Mouse (Mus musculus) midbrain, embryonic 11.5 days (tissue): ENCODE results near the gene Flywch1. TPM values are rescaled to one million over a fixed set of nuclear protein-coding genes. Genes with fewer than 3 reads are reported as not detected.
A peak's percentile ranks its signal among the peaks of the same experiment; 100 is the strongest.

Experiments used
- ATAC-seq: fragments of 200-750 bp; cut with Nextera tagmentation; 2 replicates; pipeline ENCODE4 v1.8.0; 2017; ENCODE audit warnings: moderate TSS enrichment, moderate library complexity; ENCODE audit not compliant: low FRiP score
- DNase-seq: peaks from one replicate; pipeline ENCODE4 v3.0.0; 2015; ENCODE audit warnings: low spot score; ENCODE audit errors: missing footprints
- H3K27ac ChIP-seq: fragments of 300-500 bp; sonication (generic); 2 replicates; pipeline ENCODE4 v1.5.1; 2014; ENCODE audit warnings: low read depth, low read length
- H3K27me3 ChIP-seq: fragments of 300-500 bp; sonication (generic); 2 replicates; pipeline ENCODE4 v1.6.1; 2014; ENCODE audit warnings: mild to moderate bottlenecking, low read length, moderate library complexity, mixed read lengths; ENCODE audit not compliant: control insufficient read depth, insufficient read depth
- H3K36me3 ChIP-seq: fragments of 300-500 bp; sonication (generic); 2 replicates; pipeline ENCODE4 v1.6.1; 2014; ENCODE audit warnings: mild to moderate bottlenecking, low read length, moderate library complexity, mixed read lengths; ENCODE audit not compliant: control insufficient read depth, insufficient read depth
- H3K4me1 ChIP-seq: fragments of 300-500 bp; sonication (generic); 2 replicates; pipeline ENCODE4 v1.6.1; 2014; ENCODE audit warnings: low read length; ENCODE audit not compliant: control insufficient read depth, insufficient read depth
- H3K4me2 ChIP-seq: fragments of 300-500 bp; sonication (generic); 2 replicates; pipeline ENCODE4 v1.6.1; 2014; ENCODE audit warnings: mild to moderate bottlenecking, moderate library complexity
- H3K4me3 ChIP-seq: fragments of 300-500 bp; sonication (generic); 2 replicates; pipeline ENCODE4 v1.5.1; 2014; ENCODE audit warnings: low read depth, low read length
- H3K9ac ChIP-seq: fragments of 300-500 bp; sonication (generic); 2 replicates; pipeline ENCODE4 v1.6.1; 2014; ENCODE audit warnings: low read length
- H3K9me3 ChIP-seq: fragments of 300-500 bp; sonication (generic); 2 replicates; pipeline ENCODE4 v1.6.1; 2016; ENCODE audit warnings: low read length; ENCODE audit not compliant: control insufficient read depth
- WGBS: fragments of 180-500 bp; shearing (Covaris S2); extraction: QIAGEN DNeasy Blood & Tissue Kit; methylation state at CpG from one replicate; pipeline ENCODE4 v1.1.7; 2014; 5-methylcytosine and 5-hydroxymethylcytosine counted together
- polyA plus RNA-seq: library from polyadenylated mRNA; unstranded; fragments of >200 nt; fragmentation: Nextera tagmentation; extraction: Ambion mirVana; gene quantifications from 2 replicates; pipeline ENCODE4 v1.2.1, GENCODE M21; 2014

Gene Flywch1
- polyA plus RNA-seq, 1 experiment from 2014 or later: 142 TPM

DNA sequence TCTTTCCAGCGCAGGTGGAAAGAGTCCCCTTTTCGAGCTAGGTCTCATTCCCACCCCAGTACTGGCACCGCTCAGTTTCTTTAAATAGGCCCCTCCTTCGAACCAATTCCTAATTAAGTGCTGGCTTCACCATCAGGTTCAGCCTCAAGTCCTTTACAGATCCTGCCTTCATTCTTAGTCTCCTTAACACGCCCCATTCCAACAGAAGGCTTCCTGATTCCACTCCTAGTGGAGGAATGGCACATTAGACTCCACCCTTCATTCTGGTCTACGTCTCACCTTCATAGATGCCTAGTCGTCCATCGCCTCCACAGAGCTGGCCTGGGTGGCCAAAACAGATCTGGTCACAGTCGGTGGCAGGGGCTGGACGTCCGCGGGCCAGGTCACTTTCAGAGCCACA, 28.5 kb downstream of the Flywch1 start:
- Histone ChIP-seq H3K27me3 (peaks cover 68% of the 10 kb centered on the region), H3K9me3 (no peaks in the 10 kb centered on the region), H3K4me1 (peaks cover 18% of the 10 kb centered on the region), H3K4me3 (no peak overlapping the region), H3K9ac (no peak overlapping the region), H3K4me2 (no peak overlapping the region), H3K27ac (no peak overlapping the region), H3K36me3 (no peaks in the 10 kb centered on the region)
- DNase-seq (peak; percentile 89), ATAC-seq (no peak)
- 57% methylated on average over 12 of the region's 12 CpGs for WGBS

GRCm38 (mm10) chr17:23742210-23742793, 29.1 kb downstream of the Flywch1 start:
- Histone ChIP-seq H3K4me1 (peaks cover 18% of the 10 kb centered on the region), H3K27me3 (peaks cover 68% of the 10 kb centered on the region), H3K4me2 (peak overlapping the region; percentile 4; the same call in 1 of the 2 replicates), H3K4me3 (no peak overlapping the region), H3K36me3 (no peaks in the 10 kb centered on the region), H3K9ac (no peak overlapping the region), H3K27ac (no peak overlapping the region), H3K9me3 (no peaks in the 10 kb centered on the region)
- ATAC-seq (no peak), DNase-seq (peak; percentile 92)
- 8% methylated on average over 44 of the region's 44 CpGs for WGBS

DNA sequence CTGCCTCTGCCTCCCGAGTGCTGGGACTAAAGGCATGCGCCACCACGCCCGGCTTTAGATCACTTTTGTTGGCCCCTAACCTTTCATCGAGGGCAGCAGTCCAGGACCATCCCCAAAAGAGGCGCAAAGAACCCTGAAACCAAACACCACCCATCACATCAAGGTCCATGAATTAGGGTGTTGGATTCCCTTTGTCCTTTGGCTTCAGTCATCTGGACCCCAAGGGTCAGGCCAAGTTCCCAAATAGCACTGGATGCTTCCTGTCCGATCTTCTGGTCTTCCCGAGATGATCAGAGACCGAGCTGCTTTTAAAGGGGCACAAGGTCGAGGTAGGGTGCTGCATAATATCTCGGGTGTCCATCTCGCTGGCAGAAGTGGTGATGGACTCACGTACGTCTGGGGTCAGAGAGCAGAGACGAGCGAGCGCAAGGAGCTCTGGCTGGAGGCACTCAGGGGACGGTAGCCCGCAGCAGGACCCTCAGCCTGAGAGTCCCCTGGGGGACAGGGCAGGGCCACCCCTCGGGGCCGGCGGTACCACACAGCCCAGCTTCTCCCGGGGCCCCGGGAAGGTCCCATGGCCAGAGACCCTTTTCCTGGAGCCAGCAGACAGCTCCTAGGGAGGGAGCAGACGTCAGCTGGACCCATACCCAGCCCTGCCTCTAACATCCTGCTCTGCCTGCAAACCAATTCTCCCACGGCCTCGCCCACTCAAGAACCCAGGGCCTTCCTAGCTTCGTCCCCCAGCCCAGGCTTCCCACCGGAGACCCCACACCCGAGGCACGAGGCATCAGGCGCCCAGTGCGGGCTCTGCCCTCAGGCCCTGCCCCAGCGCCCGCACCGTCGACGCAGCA, 29.8 kb downstream of the Flywch1 start:
- no peak overlapping the region for H3K27ac ChIP-seq
- no peak overlapping the region for H3K9ac ChIP-seq
- WGBS: 47% methylated on average over 38 of the region's 38 CpGs
- peaks cover 62% of the 10 kb centered on the region for H3K27me3 ChIP-seq
- no peak overlapping the region for H3K4me2 ChIP-seq
- no peak overlapping the region for H3K4me3 ChIP-seq
- no peaks in the 10 kb centered on the region for H3K36me3 ChIP-seq
- no peaks in the 10 kb centered on the region for H3K9me3 ChIP-seq
- ATAC-seq (no peak), DNase-seq (peak; percentile 85)
- peaks cover 18% of the 10 kb centered on the region for H3K4me1 ChIP-seq

GRCm38 (mm10) chr17:23740598-23741021, 30.8 kb downstream of the Flywch1 start, which contains the start of gene Paqr4:
TSS of gene Paqr4 (minus strand) at chr17:23740867.
- Histone ChIP-seq H3K9ac (peak within 1 kb of the TSS; percentile 68), H3K9me3 (no peaks in the 10 kb centered on the region), H3K4me1 (peaks cover 13% of the 10 kb centered on the region), H3K4me3 (peak within 1 kb of the TSS; percentile 66), H3K36me3 (no peaks in the 10 kb centered on the region; the same call in 1 of the 2 replicates), H3K27ac (peak within 1 kb of the TSS; percentile 54), H3K27me3 (peaks cover 52% of the 10 kb centered on the region), H3K4me2 (peak within 1 kb of the TSS; percentile 99)
- no peak for DNase-seq
- WGBS: 9% methylated on average over 13 of the region's 13 CpGs
- ATAC-seq: no peak; the same call in none of the 2 replicates

GRCm38 (mm10) chr17:23740136-23740584, 31.2 kb downstream of the Flywch1 start:
- DNase-seq (no peak), ATAC-seq (peak; percentile 86)
- no peaks in the 10 kb centered on the region; the same call in 1 of the 2 replicates for H3K36me3 ChIP-seq
- peak overlapping the region; percentile 99 for H3K4me2 ChIP-seq
- WGBS: under 1% methylated on average over 46 of the region's 46 CpGs
- H3K4me3 ChIP-seq: peak overlapping the region; percentile 66
- H3K27me3 ChIP-seq: peaks cover 48% of the 10 kb centered on the region
- peak overlapping the region; percentile 54 for H3K27ac ChIP-seq
- H3K4me1 ChIP-seq: peaks cover 10% of the 10 kb centered on the region
- H3K9me3 ChIP-seq: no peaks in the 10 kb centered on the region
- H3K9ac ChIP-seq: peak overlapping the region; percentile 68

- H3K4me1 ChIP-seq: peaks cover 9% of the 10 kb centered on the region
- H3K27ac ChIP-seq: peak overlapping the region; percentile 54
- under 1% methylated on average over 48 of the region's 48 CpGs for WGBS
- peak overlapping the region; percentile 99 for H3K4me2 ChIP-seq
- peaks cover 41% of the 10 kb centered on the region for H3K27me3 ChIP-seq
- peak overlapping the region; percentile 68 for H3K9ac ChIP-seq
- no peaks in the 10 kb centered on the region; the same call in 1 of the 2 replicates for H3K36me3 ChIP-seq
- H3K4me3 ChIP-seq: peak overlapping the region; percentile 66
- no peaks in the 10 kb centered on the region for H3K9me3 ChIP-seq
- DNase-seq (peak; percentile 97), ATAC-seq (peak; percentile 65)
Observed at GRCm38 (mm10) chr17:23739202-23740135, 31.9 kb downstream of the Flywch1 start.

- Histone ChIP-seq H3K36me3 (no peaks in the 10 kb centered on the region; the same call in 1 of the 2 replicates), H3K9ac (peak overlapping the region; percentile 68), H3K27me3 (peaks cover 34% of the 10 kb centered on the region), H3K4me3 (peak overlapping the region; percentile 66), H3K27ac (0 out of 2 replicates have a peak overlapping the region, but pooled peaks have one; percentile 54), H3K4me1 (peaks cover 8% of the 10 kb centered on the region), H3K4me2 (peak overlapping the region; percentile 99), H3K9me3 (no peaks in the 10 kb centered on the region)
- no peak for DNase-seq
- 30% methylated on average over 2 of the region's 2 CpGs for WGBS
- ATAC-seq: no peak
Observed at GRCm38 (mm10) chr17:23738836-23739201, 32.6 kb downstream of the Flywch1 start.
